Mouse (Mus musculus): ENCODE measurements around the gene Dnmbp.

GRCm38 (mm10) chr19:43957402-43957801 is 17.4 kb upstream of the Dnmbp start:
- TF ChIP-seq FLI1 (IDR thresholded peaks at IDR 0.05; ENCODE audit: low read length): no peak
- no peak for TF ChIP-seq GATA1 (IDR thresholded peaks at IDR 0.05; ENCODE audit: borderline replicate concordance, low read length)

Measured in megakaryocyte, embryonic 14.5 days (primary cell).